Mouse (Mus musculus) right cerebral cortex, postnatal 10 days (tissue): ENCODE measurements around the gene Fyttd1.
"Not testable (repeated sequence)": the region's sequence is repeated elsewhere in the genome, so short reads cannot be mapped to it uniquely, and the experiment has no call there.

Experiments
- DNase-seq, 2 experiments: peaks; one replicate each; pipeline ENCODE4 v3.0.0; 2021; ENCODE audit warnings: low spot score in 2 of 2

Fyttd1 gene

GRCm38 (mm10) chr16:32877343-32878156 is at the start of gene Fyttd1, which contains the start of gene Rubcn:
Fyttd1 (plus strand) TSS chr16:32877500.
Rubcn (minus strand) TSS chr16:32877766.
- peak; percentile 97 for DNase-seq

- DNase-seq = no peak
Observed at GRCm38 (mm10) chr16:32829104-32829503, 48.2 kb upstream of the Fyttd1 start.

DNA sequence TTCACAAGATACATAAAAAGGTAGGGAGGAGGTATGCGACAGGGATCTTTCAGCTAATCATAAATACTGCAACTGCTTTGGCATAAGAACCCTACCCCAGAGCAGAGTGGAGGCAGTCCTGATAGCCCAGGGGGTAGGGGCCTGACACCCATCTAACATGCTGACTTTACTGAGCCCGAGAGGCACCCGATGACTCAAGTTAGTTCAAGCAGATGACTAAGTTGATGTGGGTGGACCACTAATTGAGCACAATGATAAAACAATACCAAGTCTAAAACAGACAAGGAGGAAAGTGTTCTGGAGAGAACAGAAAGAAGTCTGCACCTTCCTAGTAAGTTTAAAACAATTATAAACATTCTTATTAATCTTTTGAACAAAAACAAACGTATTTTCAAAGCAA is 45.8 kb upstream of the Fyttd1 start:
- no peak for DNase-seq

DNA sequence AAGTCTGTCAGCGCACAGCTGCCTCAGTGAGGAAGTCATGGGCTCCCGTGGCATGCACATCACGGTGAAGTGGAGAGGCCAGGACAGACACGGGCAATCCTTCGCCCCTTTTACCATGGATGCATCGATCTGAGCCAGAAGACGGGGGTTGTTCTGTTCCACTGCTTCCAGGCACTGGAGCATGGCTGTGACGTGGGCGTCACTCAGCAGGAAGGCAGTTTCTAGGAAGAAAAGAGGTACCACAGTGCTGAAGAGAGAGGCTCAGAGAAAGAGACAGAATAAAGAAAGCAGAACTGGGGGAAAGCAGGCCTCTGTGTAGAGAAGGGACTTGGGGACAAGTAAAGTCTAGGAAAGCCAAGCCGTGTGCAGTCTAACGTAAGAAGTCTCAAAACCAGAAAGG is 30.2 kb upstream of the Fyttd1 start:
- DNase-seq = no peak

- no peak for DNase-seq
Observed at GRCm38 (mm10) chr16:32849042-32849830, 28.1 kb upstream of the Fyttd1 start.

GRCm38 (mm10) chr16:32853492-32854049 is 23.7 kb upstream of the Fyttd1 start:
- DNase-seq = peak in 1 of 2 experiments; percentile 45

DNA sequence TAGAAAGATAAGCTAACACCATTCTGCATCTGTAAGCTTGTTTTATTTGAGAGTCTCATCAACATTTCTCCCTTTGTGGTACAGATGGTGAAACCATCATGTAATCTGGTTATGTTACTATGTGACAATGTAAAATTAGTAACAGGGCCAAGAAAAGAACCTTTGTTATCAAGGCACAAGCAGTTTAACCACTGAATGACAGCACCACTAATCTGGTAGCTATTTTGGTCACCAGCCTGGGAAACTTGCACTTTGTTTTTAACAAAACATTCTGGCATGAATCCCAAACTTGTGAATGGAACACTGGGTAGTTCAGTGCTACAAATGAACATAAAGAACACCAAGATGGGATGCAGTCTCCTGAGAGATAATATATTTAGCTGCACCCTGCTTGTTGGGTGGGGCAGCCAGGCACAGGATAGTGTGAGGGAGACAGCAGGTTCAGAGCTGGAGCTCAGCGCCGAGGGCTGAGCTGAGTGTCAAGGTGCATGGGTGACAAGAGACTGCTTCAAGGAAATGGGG is 23.2 kb upstream of the Fyttd1 start:
- peak in 1 of 2 experiments; percentile 60 for DNase-seq

GRCm38 (mm10) chr16:32856751-32857150 is 20.5 kb upstream of the Fyttd1 start:
- DNase-seq = no peak

GRCm38 (mm10) chr16:32858356-32858755 is 18.9 kb upstream of the Fyttd1 start:
- DNase-seq = no peak

DNA sequence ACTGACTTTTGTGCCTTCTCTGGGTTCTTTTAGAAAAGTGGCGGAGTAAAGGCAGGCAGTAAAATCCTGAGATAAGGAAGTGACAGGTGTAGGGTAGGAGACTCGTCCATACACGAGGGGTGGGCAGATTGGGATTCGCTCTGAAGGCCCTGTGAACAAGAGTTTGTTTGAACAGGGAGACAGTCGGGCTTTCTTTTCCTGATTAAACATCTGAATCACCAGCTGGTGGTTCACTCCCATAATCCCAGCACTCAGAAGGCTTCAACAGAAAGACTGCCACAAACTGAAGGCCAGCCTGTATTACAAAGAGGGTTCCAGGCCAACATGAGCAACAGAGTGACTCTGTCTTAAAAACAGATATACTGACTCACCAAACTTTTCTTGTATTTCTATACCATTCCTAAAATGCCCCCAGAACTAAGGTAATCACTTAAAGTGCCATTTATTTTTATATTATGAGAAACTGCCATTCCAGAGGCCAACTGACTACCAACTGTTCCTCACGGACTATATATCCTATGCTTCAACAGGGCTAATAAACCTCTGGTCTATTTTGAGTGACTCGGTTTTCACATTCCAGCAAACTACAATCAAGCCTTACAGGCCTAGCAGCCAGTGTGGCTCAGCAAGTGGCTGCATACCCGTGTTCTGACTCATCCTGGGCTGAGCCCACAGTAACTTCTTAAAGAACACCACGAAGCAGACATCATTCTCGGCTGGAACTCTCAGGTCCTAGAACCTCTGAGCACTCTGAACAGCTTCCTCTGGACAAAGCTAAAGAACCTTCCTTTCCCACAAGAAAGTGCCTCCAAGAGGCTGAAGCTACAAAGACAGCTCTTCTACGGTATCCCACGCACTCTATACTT is 18.3 kb upstream of the Fyttd1 start:
- peak in 1 of 2 experiments; percentile 30 for DNase-seq

GRCm38 (mm10) chr16:32861813-32862385 is 15.4 kb upstream of the Fyttd1 start:
- no peak for DNase-seq

DNA sequence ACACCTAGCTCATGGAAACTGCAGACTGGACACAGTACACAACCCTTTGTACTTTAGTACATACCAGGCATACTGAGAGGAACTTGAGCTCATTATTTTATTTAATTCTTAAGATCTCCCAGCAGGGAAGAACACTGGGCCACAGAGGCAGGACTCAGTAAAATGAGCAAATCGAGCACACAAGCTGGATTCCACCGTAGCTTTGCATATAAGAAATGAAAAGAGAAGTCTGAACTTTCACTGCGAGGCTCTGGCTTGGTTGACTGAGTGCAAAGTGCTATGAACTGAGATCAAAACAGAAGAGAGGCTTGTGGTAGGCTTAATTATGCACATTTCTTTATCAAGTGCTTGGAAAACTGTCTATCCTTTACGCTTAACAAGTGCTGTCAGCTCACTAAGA is 11.9 kb upstream of the Fyttd1 start:
- no peak for DNase-seq

GRCm38 (mm10) chr16:32866713-32867112 is 10.6 kb upstream of the Fyttd1 start:
- no peak for DNase-seq

DNA sequence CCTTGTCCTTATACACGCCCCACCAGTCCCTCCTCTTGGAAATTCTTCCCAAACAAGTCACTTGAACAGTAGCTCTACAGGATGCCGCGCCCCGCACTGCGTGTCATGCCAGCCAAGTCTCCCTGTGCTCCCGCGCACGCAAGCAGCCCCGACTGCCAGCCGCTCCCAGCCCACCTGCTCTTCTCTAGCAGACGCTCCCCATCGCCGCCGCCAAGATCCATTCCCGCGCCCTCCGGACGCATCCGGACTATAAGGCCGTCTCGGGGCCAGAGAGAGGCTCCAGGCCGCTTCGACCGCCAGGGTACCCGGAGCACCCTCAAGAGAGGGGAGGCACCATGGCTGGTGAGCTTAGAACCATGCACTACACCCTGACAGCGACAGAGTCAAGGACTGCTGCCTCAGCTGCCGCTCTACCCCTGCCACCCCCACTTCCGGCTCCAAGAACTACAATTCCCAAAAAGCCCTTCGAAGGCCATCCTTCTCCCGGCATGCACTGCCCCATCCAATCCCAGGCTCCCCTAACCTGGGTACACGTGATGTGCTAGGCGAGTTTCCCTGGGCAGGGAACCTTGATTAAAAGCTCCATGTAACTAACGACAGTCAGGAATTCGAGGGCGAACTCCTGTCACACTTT is 9.3 kb upstream of the Fyttd1 start:
- DNase-seq = peak; percentile 94 to 95

GRCm38 (mm10) chr16:32870231-32870630 is 7.1 kb upstream of the Fyttd1 start:
- no peak for DNase-seq

DNA sequence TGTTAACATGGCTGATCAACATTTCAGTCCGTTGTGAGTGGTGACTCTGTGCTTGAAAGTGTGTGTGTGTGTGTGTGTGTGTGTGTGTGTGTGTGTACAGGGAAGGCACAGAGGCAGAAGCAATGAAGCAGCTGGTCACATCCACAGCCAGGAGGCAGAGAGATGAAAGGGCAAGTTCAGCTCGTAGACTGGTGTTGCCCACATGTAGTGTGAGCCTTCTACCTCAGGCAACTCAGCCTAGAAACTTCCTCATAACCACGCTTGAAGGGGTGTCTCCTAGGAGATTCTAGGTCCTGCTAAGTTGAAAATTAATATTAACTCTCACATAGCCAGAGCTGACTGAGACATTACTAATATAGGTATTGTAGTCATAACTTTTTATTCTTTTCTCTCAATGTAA is 3.9 kb upstream of the Fyttd1 start:
- DNase-seq = no peak

DNA sequence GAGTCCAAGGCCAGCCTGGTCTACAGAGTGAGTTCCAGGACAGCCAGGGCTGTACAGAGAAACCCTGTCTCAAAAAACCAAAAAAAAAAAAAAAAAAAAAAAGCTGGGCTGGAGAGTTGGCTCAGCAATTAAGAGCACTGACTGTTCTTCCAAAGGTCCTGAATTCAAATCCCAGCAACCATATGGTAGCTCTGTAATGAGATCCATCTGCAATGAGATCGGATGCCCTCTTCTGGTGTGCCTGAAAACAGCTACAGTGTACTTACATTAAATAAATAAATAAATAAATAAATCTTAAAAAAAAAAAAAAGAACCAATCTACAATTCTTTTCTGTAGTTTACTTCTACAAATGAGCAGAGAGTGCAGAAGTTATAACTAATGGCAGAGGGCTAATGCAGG is 2.0 kb upstream of the Fyttd1 start:
- not testable (repeated sequence) for DNase-seq

- no peak for DNase-seq
Observed at GRCm38 (mm10) chr16:32875847-32876246, 1.5 kb upstream of the Fyttd1 start.

- no peak for DNase-seq
Observed at GRCm38 (mm10) chr16:32876831-32877230, 469 bp upstream of the Fyttd1 start.

- no peak for DNase-seq
Observed at GRCm38 (mm10) chr16:32878157-32878598, 878 bp downstream of the Fyttd1 start.
